Mouse (Mus musculus): ENCODE results near the gene Tmem270. TPM values are rescaled to one million over a fixed set of nuclear protein-coding genes. Genes with fewer than 3 reads are reported as not detected.

Tmem270 gene
- polyA plus RNA-seq, 1 experiment from 2014 or later, result not detected

DNA sequence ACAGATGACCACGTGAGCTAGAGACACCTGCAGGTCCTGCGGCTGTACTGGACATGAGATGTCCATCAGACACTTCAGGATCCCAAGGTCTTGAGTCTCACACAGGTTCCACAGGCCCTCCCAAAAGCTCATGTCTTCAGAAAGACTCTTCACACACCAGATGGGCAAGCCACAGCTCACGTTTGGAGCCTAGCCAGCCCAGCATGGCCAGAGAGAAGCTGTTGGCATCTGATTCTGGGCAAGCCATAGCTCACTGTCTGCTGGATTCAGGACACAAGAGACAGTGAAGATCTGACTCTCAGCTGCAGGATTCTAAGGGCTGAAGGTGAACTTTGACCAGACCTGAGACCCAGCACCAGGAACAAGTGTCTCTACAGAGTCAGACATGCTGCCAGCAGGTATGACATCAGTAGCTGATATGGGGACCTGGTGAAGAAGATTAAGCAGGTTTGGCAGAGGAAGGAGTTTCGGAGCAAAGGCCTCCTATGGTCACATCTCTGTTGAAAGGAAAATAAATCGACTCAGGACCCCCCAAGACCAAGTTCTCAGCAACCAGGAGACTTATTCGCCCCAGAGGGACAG, 13.7 kb upstream of the Tmem270 start:
- no peaks in the 10 kb centered on the region for H3K9me3 ChIP-seq (ENCODE audit: control insufficient read depth, low read depth, low read length)
- no peak for ATAC-seq (ENCODE audit: insufficient number of reproducible peaks, insufficient read depth, low FRiP score, low read depth)
- H3K4me3 ChIP-seq (ENCODE audit: low read depth, low read length), result no peak overlapping the region
- H3K9ac ChIP-seq (replicated peaks; ENCODE audit: low read depth, low read length), result no peak overlapping the region
- H3K4me2 ChIP-seq (replicated peaks; ENCODE audit: low read depth, low read length), result no peak overlapping the region
- WGBS, result 75% methylated on average over 6 of the region's 6 CpGs
- H3K4me1 ChIP-seq (ENCODE audit: control insufficient read depth, insufficient read depth, low read length), result no peaks in the 10 kb centered on the region
- H3K27ac ChIP-seq (ENCODE audit: low read length), result no peak overlapping the region
- H3K36me3 ChIP-seq (ENCODE audit: control insufficient read depth, insufficient read depth, low read length), result no peaks in the 10 kb centered on the region
- H3K27me3 ChIP-seq (ENCODE audit: control insufficient read depth, insufficient read depth, low read length), result no peaks in the 10 kb centered on the region

DNA sequence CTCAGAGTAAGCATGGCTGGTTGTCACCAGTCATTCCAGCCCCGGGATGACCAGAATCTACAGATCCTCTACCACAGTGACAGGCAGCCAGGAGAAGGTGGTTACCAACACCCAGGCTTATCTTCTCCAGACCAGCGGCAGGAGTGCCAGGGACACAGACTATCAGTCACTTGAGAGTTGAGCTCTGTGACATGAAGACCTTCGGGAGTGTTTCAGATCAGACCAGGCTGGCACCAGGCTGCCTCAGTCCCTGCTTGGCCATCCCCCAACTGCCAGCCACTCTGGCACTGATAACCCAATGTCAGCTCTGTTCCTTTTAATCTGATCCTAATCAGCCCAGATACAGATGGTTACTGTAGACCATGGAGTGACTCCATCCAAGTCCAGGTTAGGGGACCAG, 12.6 kb upstream of the Tmem270 start:
- no peaks in the 10 kb centered on the region for H3K9me3 ChIP-seq (ENCODE audit: control insufficient read depth, low read depth, low read length)
- no peak overlapping the region for H3K27ac ChIP-seq (ENCODE audit: low read length)
- H3K36me3 ChIP-seq (ENCODE audit: control insufficient read depth, insufficient read depth, low read length), result no peaks in the 10 kb centered on the region
- peak; percentile 87; the same call in 1 of the 2 replicates for ATAC-seq (ENCODE audit: insufficient number of reproducible peaks, insufficient read depth, low FRiP score, low read depth)
- H3K4me2 ChIP-seq (replicated peaks; ENCODE audit: low read depth, low read length), result no peak overlapping the region
- no peak overlapping the region for H3K9ac ChIP-seq (replicated peaks; ENCODE audit: low read depth, low read length)
- H3K27me3 ChIP-seq (ENCODE audit: control insufficient read depth, insufficient read depth, low read length), result no peaks in the 10 kb centered on the region
- H3K4me3 ChIP-seq (ENCODE audit: low read depth, low read length), result no peak overlapping the region
- no peaks in the 10 kb centered on the region for H3K4me1 ChIP-seq (ENCODE audit: control insufficient read depth, insufficient read depth, low read length)
- 83% methylated on average over 3 of the region's 3 CpGs for WGBS

DNA sequence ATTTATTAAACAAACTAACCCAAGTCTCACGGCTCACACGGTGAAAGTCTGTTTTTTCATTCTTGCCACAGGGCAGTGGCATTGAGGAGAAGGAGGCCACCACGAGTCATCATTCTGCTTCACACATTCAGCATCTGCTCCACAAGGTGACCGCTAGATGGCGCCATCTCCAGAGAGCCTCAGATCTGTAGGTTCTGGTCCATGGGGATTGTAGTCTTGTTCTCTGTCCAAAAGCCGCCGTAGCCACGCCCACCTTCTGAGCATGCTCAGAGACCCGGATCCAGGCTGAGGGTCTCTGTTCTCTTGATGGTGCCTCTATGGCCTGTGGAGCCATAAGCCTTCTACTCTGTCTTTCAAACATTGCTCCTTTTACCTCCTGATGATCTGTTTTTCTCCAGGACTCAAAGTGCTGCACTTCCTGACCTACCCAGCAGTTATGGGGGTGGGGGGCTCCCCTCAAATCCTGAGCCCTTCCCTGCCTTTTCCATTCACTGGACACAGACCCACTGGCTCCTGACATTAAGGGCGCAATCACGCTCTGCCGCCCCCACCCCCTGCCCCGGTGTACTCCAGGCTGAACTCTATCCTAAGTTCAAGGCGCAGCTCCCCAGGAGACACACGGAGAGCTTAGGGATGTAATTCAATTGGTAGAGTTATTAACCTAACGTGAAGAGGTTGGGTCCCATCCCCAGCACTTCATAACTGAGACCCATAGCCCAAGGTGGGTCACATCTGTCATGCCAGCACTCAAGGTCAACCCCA, 11.7 kb upstream of the Tmem270 start:
- 48% methylated on average over 16 of the region's 16 CpGs for WGBS
- no peaks in the 10 kb centered on the region for H3K27me3 ChIP-seq (ENCODE audit: control insufficient read depth, insufficient read depth, low read length)
- H3K4me2 ChIP-seq (replicated peaks; ENCODE audit: low read depth, low read length), result no peak overlapping the region
- H3K36me3 ChIP-seq (ENCODE audit: control insufficient read depth, insufficient read depth, low read length), result no peaks in the 10 kb centered on the region
- H3K4me3 ChIP-seq (ENCODE audit: low read depth, low read length), result no peak overlapping the region
- no peak overlapping the region for H3K27ac ChIP-seq (ENCODE audit: low read length)
- no peaks in the 10 kb centered on the region for H3K4me1 ChIP-seq (ENCODE audit: control insufficient read depth, insufficient read depth, low read length)
- no peak overlapping the region for H3K9ac ChIP-seq (replicated peaks; ENCODE audit: low read depth, low read length)
- no peaks in the 10 kb centered on the region for H3K9me3 ChIP-seq (ENCODE audit: control insufficient read depth, low read depth, low read length)
- no peak for ATAC-seq (ENCODE audit: insufficient number of reproducible peaks, insufficient read depth, low FRiP score, low read depth)

DNA sequence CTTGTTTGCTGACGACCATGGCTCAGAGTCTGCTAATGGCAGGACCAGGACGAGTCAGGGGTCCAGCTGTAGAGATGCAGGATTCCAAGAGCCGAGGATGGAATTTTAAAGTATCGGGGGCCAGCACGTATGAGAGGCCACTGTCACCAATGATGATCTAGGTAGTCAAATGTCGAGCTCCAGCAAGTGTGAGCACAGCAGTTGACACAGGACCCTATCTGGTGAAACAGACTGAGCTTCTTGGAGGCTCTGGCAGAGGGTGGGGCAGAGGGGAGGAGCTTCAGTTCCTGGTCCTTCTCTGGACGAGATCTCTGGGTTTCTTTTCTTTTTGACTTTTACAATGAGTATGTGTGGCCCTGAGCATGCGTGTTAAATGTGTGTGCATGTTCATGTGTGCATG, 8.8 kb upstream of the Tmem270 start, which contains the start of gene Cldn13:
TSS of gene Cldn13 (minus strand) at position 216 of the 400 bp plus-strand sequence.
- WGBS, result 83% methylated on average over 8 of the region's 8 CpGs
- no peak within 1 kb of the TSS for H3K27ac ChIP-seq (ENCODE audit: low read length)
- H3K4me1 ChIP-seq (ENCODE audit: control insufficient read depth, insufficient read depth, low read length), result no peaks in the 10 kb centered on the region
- H3K9me3 ChIP-seq (ENCODE audit: control insufficient read depth, low read depth, low read length), result no peaks in the 10 kb centered on the region
- H3K4me3 ChIP-seq (ENCODE audit: low read depth, low read length), result no peak within 1 kb of the TSS
- no peaks in the 10 kb centered on the region for H3K36me3 ChIP-seq (ENCODE audit: control insufficient read depth, insufficient read depth, low read length)
- H3K4me2 ChIP-seq (replicated peaks; ENCODE audit: low read depth, low read length), result no peak within 1 kb of the TSS
- H3K9ac ChIP-seq (replicated peaks; ENCODE audit: low read depth, low read length), result no peak within 1 kb of the TSS
- no peaks in the 10 kb centered on the region for H3K27me3 ChIP-seq (ENCODE audit: control insufficient read depth, insufficient read depth, low read length)
- ATAC-seq (ENCODE audit: insufficient number of reproducible peaks, insufficient read depth, low FRiP score, low read depth), result no peak

DNA sequence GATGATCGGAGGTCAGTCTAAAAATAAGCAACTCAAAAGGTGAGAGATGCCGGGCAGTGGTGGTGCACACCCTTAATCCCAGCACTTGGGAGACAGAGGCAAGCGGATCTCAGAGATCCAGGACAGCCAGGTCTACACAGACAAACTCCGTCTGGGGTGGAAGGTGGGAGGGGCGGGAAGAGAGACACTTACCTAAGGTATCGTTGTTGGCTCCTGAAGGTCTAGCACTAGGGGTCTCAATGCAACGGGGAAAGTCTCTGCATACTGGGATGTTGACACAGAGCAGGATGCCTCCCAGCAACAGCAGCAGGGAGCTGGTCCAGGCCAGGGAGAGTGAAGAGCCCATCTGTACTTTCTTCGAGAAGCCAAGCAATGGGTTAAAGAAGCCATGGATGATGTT, 8.0 kb upstream of the Tmem270 start:
- Histone ChIP-seq H3K27me3 (ENCODE audit: control insufficient read depth, insufficient read depth, low read length) (no peaks in the 10 kb centered on the region), H3K9me3 (ENCODE audit: control insufficient read depth, low read depth, low read length) (no peaks in the 10 kb centered on the region), H3K27ac (ENCODE audit: low read length) (no peak overlapping the region), H3K4me2 (replicated peaks; ENCODE audit: low read depth, low read length) (no peak overlapping the region), H3K9ac (replicated peaks; ENCODE audit: low read depth, low read length) (no peak overlapping the region), H3K36me3 (ENCODE audit: control insufficient read depth, insufficient read depth, low read length) (no peaks in the 10 kb centered on the region), H3K4me1 (ENCODE audit: control insufficient read depth, insufficient read depth, low read length) (no peaks in the 10 kb centered on the region), H3K4me3 (ENCODE audit: low read depth, low read length) (no peak overlapping the region)
- ATAC-seq (ENCODE audit: insufficient number of reproducible peaks, insufficient read depth, low FRiP score, low read depth), result no peak
- 75% methylated on average over 8 of the region's 8 CpGs for WGBS

DNA sequence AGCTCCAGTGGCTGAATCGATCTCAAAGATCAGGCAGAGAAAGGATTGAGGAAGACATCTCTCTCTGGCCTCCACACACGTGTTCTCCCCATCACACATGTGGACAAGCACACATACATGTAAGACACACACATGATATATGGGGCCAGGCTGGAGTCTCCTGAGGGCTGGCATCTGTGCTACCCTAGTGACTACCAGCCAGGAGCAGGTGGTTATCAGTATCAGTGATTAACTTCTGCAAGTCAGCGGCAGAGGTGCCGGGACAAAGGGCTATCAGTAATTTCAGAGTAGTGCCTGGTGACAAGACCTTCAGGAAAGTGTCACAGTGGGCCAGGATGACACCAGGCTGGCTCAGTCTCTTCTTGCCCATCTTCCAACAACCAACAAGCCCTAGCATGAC, 7.2 kb upstream of the Tmem270 start:
- Histone ChIP-seq H3K4me1 (ENCODE audit: control insufficient read depth, insufficient read depth, low read length) (no peaks in the 10 kb centered on the region), H3K4me3 (ENCODE audit: low read depth, low read length) (no peak overlapping the region), H3K36me3 (ENCODE audit: control insufficient read depth, insufficient read depth, low read length) (no peaks in the 10 kb centered on the region), H3K27me3 (ENCODE audit: control insufficient read depth, insufficient read depth, low read length) (no peaks in the 10 kb centered on the region), H3K4me2 (replicated peaks; ENCODE audit: low read depth, low read length) (no peak overlapping the region), H3K27ac (ENCODE audit: low read length) (no peak overlapping the region), H3K9ac (replicated peaks; ENCODE audit: low read depth, low read length) (no peak overlapping the region), H3K9me3 (ENCODE audit: control insufficient read depth, low read depth, low read length) (no peaks in the 10 kb centered on the region)
- ATAC-seq (ENCODE audit: insufficient number of reproducible peaks, insufficient read depth, low FRiP score, low read depth), result peak; percentile 65; the same call in 1 of the 2 replicates
- 74% methylated on average over 4 of the region's 4 CpGs for WGBS

DNA sequence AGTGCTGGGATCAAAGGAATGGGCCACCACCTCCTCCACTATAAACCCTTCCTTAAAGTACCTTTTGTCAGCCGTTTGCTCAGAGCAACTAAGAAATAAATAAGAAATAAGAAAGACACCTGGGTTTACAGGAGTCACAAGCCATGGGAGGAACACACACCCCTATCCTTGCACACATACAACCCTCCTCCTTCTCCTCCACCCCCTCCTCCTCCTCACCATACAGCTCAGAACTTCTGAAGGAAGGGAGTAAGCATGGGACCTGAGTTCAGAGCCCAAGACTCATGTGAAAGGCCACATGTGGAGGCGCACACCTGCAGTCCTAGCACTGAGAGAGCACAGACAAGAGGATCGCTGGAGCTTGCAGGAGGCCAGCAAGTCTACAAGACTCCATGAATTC, 6.8 kb upstream of the Tmem270 start:
- no peaks in the 10 kb centered on the region for H3K4me1 ChIP-seq (ENCODE audit: control insufficient read depth, insufficient read depth, low read length)
- WGBS, result 66% methylated on average over 3 of the region's 3 CpGs
- no peak overlapping the region for H3K9ac ChIP-seq (replicated peaks; ENCODE audit: low read depth, low read length)
- H3K9me3 ChIP-seq (ENCODE audit: control insufficient read depth, low read depth, low read length), result no peaks in the 10 kb centered on the region
- no peak overlapping the region for H3K4me3 ChIP-seq (ENCODE audit: low read depth, low read length)
- ATAC-seq (ENCODE audit: insufficient number of reproducible peaks, insufficient read depth, low FRiP score, low read depth), result no peak
- no peak overlapping the region for H3K4me2 ChIP-seq (replicated peaks; ENCODE audit: low read depth, low read length)
- H3K27me3 ChIP-seq (ENCODE audit: control insufficient read depth, insufficient read depth, low read length), result no peaks in the 10 kb centered on the region
- H3K27ac ChIP-seq (ENCODE audit: low read length), result no peak overlapping the region
- no peaks in the 10 kb centered on the region for H3K36me3 ChIP-seq (ENCODE audit: control insufficient read depth, insufficient read depth, low read length)

DNA sequence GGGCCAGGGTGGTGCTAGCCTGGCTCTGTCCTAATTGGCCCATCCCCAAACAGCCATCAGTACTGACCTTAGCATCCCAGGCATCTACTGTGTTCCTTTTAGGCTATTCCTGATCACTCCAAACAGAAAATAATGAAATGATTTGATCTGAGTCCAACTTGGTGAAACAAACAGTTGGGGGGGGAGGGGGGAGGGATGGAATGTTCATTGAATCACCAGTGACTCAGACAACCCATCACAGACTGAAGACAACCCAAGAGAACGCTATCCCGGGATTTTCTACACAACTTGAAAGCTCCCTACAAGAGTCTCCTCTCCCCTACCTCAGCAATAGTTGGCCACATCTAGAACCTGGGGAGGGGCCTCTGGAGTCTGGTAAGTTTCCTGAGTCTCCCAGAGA, 5.4 kb upstream of the Tmem270 start:
- 85% methylated on average over 2 of the region's 2 CpGs for WGBS
- H3K27ac ChIP-seq (ENCODE audit: low read length), result no peak overlapping the region
- H3K9ac ChIP-seq (replicated peaks; ENCODE audit: low read depth, low read length), result no peak overlapping the region
- no peaks in the 10 kb centered on the region for H3K9me3 ChIP-seq (ENCODE audit: control insufficient read depth, low read depth, low read length)
- H3K4me3 ChIP-seq (ENCODE audit: low read depth, low read length), result no peak overlapping the region
- no peak for ATAC-seq (ENCODE audit: insufficient number of reproducible peaks, insufficient read depth, low FRiP score, low read depth)
- H3K27me3 ChIP-seq (ENCODE audit: control insufficient read depth, insufficient read depth, low read length), result no peaks in the 10 kb centered on the region
- no peaks in the 10 kb centered on the region for H3K4me1 ChIP-seq (ENCODE audit: control insufficient read depth, insufficient read depth, low read length)
- H3K36me3 ChIP-seq (ENCODE audit: control insufficient read depth, insufficient read depth, low read length), result no peaks in the 10 kb centered on the region
- no peak overlapping the region for H3K4me2 ChIP-seq (replicated peaks; ENCODE audit: low read depth, low read length)

All from stomach, embryonic 14.5 days (tissue).